Mouse (Mus musculus) thymus, postnatal 36 days (tissue): ENCODE measurements around the gene Ybx2.
"Not testable (repeated sequence)": the region's sequence is repeated elsewhere in the genome, so short reads cannot be mapped to it uniquely, and the experiment has no call there.

Experiments used
- DNase-seq, 2 experiments: peaks; one replicate each; pipeline ENCODE4 v3.0.0; 2022; ENCODE audit warnings: mixed read lengths in 2 of 2

Ybx2 gene

DNA sequence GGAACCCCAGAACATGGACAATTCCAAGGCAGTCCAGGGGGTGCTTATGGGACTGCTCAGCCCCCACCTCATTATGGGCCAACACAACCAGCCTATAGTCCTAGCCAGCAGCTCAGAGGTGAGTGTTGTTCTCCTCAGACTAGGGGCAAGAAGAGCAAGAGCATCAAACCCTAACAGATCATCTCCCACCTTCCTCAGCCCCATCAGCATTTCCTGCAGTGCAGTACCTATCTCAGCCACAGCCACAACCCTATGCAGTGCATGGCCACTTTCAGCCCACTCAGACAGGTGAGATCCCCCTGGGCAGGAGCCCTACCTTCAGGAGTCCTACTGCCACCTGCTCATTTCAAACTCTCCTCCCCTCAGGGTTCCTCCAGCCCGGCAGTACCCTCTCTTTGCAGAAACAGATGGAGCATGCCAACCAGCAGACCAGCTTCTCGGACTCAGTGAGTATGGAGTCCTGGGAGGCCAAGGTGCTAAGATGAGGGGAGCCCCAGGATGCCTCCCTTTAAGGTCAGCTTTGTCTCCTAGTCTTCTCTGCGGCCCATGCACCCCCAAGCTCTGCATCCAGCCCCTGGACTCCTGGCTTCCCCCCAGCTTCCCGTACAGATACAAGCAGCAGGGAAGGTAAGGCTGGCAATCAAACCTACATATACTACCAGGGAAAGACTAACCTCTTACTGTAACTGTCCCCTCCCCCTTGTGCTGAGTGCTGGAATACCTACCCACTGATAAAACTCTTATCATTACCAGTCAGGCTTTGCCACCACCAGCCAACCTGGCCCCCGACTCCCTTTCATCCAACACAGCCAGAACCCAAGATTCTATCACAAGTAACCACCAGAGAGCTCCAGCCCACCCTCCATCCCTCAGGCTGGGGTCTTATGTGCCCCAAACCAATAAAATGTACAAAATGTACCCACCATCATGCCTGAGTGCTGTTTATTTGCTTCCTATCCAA is 19.6 kb upstream of the Ybx2 start:
- no peak for DNase-seq

- DNase-seq = not testable (repeated sequence)
Observed at GRCm38 (mm10) chr11:69916652-69917378, 18.8 kb upstream of the Ybx2 start.

- DNase-seq = no peak
Observed at GRCm38 (mm10) chr11:69917379-69917948, 18.1 kb upstream of the Ybx2 start.

- no peak for DNase-seq
Observed at GRCm38 (mm10) chr11:69918118-69918517, 17.5 kb upstream of the Ybx2 start.

DNA sequence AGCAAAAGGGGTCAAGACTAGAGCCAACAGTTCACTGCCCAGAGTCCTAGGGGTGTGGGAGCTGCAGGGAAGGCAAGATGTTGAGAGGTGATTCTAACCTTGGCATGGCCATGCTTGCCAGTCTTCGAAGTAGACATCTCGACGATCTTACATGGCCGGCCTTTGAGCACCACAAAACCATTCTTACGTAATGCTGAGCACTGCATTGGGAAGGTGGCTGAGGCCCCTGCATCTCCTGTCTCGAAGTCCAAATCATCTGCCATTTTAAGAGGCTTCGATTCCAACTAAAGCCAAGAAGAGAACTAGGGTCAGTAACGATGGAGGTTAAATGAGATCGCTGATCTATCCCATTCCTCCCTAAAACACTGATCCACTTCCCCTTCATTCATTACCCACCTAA is 16.5 kb upstream of the Ybx2 start:
- no peak for DNase-seq

DNA sequence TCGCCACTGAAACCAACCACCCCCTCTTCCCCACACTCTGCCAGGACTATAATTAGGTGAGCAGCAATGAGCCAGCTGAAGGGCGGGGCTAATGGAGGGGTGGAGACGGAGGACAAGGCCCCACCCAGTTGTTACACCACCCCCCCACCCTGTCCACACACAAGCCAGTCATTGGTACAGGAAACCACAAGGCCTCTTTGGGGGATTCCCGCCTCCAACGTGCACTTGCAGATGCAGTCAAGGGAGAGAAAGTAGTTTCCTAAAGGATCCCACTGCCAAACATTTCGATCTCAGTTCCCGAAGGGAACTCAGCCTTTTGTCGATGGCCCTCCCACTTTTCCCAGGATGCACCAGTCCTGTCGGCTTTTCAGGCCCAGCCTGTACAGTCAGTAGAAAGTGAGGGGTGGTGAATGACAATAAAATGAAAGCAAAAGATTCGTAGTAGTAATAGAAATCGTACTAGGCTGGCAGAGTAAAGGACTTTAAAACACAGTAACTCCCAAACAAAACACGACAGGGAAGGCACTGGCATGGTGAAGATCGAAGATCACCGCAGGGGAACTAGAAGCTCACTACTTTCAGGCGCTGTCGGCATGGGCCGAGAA is 15.8 kb upstream of the Ybx2 start:
- DNase-seq = peak; percentile 55 to 74

- no peak for DNase-seq
Observed at GRCm38 (mm10) chr11:69920266-69921031, 15.1 kb upstream of the Ybx2 start.

GRCm38 (mm10) chr11:69921114-69922011 is 14.2 kb upstream of the Ybx2 start, which contains the start of gene Eif5a:
Eif5a (minus strand) TSS chr11:69921958.
- peak; percentile 100 for DNase-seq

GRCm38 (mm10) chr11:69922012-69922756 is 13.4 kb upstream of the Ybx2 start:
- no peak for DNase-seq

DNA sequence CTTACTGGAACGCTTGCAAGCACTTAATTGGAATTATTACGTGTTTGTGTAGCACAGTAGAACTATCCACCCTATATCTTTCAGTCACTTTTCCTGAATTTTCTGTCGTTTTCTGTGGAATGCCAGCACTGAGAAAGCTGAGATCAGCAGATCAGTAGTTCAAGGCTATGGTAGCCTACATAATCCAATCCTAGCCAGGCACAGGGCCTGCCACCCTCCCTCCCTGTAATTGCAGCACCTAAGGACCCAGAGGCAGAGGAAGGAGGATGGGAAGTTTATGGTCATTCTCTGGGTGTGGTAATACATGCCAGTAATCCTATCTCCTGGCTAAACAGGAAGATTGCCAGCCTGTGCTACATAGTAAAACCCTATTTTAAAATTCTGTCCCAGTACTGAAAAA is 12.8 kb upstream of the Ybx2 start:
- DNase-seq = no peak

GRCm38 (mm10) chr11:69927501-69927900 is 8.1 kb upstream of the Ybx2 start:
- no peak for DNase-seq

DNA sequence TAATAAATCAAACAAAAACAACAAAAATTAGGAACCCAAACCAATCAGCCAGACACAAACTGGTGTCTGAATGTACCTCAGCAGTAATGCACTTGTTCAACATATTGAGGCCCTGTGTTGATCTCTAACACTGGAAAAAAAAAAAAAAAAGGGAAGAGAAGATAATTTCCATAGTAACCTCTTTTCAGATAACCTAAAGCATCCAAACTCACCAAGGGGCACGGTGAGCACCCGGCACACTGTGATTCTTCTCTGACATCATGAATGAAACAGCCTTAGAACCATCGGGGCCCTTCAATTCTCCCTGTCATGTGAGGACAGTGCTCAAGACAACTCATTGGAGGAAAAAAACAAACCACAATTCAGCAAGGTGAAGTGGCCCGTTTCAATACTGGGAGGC is 5.9 kb upstream of the Ybx2 start:
- DNase-seq = no peak

DNA sequence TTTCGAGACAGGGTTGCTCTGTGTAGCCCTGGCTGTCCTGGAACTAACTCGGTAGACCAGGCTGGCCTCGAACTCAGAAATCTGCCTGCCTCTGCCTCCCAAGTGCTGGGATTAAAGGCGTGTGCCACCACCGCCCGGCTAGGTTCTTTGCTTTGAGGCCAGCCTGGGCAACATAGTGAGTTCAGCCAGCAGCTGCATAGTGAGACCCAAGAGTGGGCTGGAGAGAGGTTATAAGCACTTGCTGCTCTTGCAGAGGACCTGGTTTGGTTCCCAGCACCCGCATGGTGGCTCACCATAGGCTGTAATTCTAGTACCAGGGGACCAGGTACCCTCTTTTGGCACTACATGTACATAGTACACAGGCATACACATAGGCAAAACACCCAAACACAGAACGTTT is 5.4 kb upstream of the Ybx2 start:
- not testable (repeated sequence) for DNase-seq

DNA sequence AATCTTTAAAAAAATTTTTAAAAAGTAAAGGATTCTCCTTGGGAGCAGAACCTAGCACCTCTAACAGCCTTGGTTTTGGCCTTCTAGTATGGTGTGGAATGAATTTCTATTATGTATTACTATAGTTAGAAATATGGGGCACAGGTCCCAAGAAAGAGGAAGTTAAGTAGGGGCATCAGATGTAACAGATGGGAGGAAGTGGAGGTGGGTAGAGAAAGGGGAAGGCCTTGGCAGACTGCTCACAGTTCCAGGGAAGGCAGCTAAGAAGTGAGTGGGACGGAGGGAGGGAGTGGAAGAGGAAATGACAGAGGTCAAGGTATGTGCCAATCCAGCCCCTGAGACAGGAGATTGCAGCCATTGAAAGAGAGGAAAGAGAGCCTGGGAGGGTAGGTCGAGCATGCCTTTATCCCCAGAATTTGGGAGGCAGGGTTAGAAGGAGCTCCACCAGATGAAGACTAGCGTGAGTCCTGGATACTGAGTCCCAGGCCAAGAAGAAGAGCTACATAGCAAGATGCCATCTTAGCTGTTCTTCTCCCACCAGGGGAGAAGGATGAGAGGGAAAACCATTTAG is 4.5 kb upstream of the Ybx2 start:
- no peak for DNase-seq

- DNase-seq = no peak
Observed at GRCm38 (mm10) chr11:69931769-69932168, 3.8 kb upstream of the Ybx2 start.

DNA sequence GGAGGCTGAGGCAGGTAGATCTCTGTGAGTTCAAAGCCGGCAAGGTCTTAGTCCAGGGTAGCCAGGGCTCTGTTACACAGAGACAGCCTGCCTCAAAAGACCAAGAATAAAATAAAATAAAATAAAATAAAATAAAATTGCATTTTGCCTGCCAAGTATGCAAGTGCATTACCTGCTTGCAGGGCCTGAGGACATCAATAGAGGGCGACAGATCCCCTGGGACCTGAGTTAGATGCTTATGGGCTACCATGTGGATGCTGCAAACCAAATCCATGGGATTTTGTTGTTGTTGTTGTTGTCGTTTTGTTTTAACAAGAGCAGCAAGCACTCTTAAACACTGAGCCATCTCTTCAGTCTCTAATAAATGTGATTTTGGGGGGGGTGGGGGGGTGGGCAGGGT is 3.3 kb upstream of the Ybx2 start:
- DNase-seq = peak in 1 of 2 experiments; percentile 40

DNA sequence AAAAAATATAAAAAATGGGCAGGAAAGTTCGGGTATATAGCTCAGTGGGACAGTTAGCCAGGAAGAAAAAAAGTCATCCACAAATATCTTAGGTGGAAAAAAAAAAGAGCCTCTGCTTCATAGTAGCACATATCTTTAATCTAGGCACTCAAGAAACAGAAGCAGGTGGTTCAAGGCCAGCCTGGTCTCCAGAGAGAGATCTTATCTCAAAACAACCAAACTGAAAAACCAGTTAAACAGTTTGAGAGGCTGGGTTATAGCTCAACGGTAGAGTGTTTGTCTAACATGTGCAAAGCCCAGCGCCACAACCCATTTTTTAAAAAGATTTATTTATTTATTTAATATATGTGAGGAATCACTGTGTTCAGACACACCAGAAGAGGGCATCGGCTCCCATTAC is 2.5 kb upstream of the Ybx2 start:
- DNase-seq = no peak

DNA sequence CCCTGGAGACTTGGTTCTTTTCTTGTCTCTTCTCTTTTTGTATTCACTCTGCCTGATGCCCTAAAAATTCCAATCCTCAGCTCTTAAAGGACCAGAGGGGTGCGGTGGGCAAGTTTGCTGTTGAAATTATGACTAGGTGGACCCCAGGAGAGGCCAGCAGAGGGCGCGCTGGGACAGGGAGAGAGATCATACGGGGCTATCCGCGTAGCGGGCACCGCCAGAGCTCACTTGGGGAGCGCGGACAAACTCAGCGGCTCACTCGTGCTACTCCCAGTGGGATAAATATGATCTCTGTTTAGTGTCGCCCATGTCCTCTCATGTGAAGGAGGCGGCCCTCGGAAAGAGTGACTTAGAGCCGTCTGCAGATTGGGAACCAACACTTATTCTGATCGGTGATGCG is 1.4 kb upstream of the Ybx2 start:
- peak; percentile 89 to 93 for DNase-seq

- no peak for DNase-seq
Observed at GRCm38 (mm10) chr11:69934681-69935080, 915 bp upstream of the Ybx2 start.

DNA sequence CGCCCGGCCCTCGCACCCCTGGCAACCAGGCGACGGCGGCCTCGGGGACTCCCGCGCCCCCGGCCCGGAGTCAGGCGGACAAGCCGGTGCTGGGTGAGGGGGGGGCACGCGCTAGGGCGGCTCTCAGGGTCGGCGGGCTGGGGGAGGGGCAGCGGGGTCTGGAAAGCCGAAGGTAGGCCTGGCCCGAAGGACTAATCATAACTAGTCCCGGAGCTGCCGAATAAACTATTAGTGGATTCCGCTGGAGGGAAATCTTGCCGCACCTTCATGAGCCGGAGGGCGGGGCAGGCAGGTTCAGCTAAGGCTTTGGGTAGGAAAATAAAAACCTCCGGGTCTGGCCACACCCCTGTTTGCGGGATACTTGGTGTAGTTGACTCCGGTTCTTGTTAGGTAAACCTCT is 560 bp downstream of the Ybx2 start:
- no peak for DNase-seq
